Mouse (Mus musculus) lung, postnatal 0 days (tissue): ENCODE measurements around the gene H2al1b. TPM values are rescaled to one million over a fixed set of nuclear protein-coding genes. Genes with fewer than 3 reads are reported as not detected.

ENCODE experiments used
- ATAC-seq: fragments of 200-750 bp; cut with Nextera tagmentation; 2 replicates; pipeline ENCODE4 v1.8.0; 2017; ENCODE audit warnings: moderate library complexity
- DNase-seq: peaks from one replicate; pipeline ENCODE4 v3.0.0-alpha.2; 2016; ENCODE audit warnings: low spot score
- H3K27ac ChIP-seq: fragments of 300-500 bp; sonication (generic); 2 replicates; pipeline ENCODE4 v1.5.1; 2014; ENCODE audit warnings: antibody characterized with exemption, mild to moderate bottlenecking, low read length, mixed read lengths
- H3K27me3 ChIP-seq: fragments of 300-500 bp; sonication (generic); replicated peaks from 2 replicates; pipeline ENCODE4 v1.6.1; 2014; ENCODE audit warnings: low read length, mixed read lengths; ENCODE audit not compliant: insufficient read depth
- H3K36me3 ChIP-seq: fragments of 300-500 bp; sonication (generic); 2 replicates; pipeline ENCODE4 v1.6.1; 2014; ENCODE audit warnings: low read length, mixed read lengths; ENCODE audit not compliant: insufficient read depth
- H3K4me1 ChIP-seq: fragments of 300-500 bp; sonication (generic); 2 replicates; pipeline ENCODE4 v1.6.1; 2014; ENCODE audit warnings: antibody characterized with exemption, low read depth, low read length, mixed read lengths; ENCODE audit not compliant: insufficient read depth
- H3K4me2 ChIP-seq: fragments of 300-500 bp; sonication (generic); replicated peaks from 2 replicates; pipeline ENCODE4 v1.6.1; 2014; ENCODE audit warnings: low read depth, mild to moderate bottlenecking, low read length, moderate library complexity, mixed read lengths
- H3K4me3 ChIP-seq: fragments of 300-500 bp; sonication (generic); 2 replicates; pipeline ENCODE4 v1.5.1; 2014; ENCODE audit warnings: low read depth, low read length
- H3K9ac ChIP-seq: fragments of 300-500 bp; sonication (generic); replicated peaks from 2 replicates; pipeline ENCODE4 v1.6.1; 2014; ENCODE audit warnings: low read depth, mild to moderate bottlenecking
- H3K9me3 ChIP-seq: fragments of 300-500 bp; sonication (generic); 2 replicates; pipeline ENCODE4 v1.6.1; 2016; ENCODE audit warnings: low read length, mixed read lengths
- CTCF ChIP-seq: IDR thresholded peaks from 2 replicates; pipeline ENCODE4 v1.5.1; 2016; ENCODE audit warnings: antibody characterized with exemption, mild to moderate bottlenecking
- EP300 ChIP-seq: IDR thresholded peaks from 2 replicates; pipeline ENCODE4 v1.6.1; 2016; ENCODE audit warnings: antibody characterized with exemption, mild to moderate bottlenecking, control low read depth
- WGBS: fragments of 180-500 bp; shearing (Covaris S2); extraction: QIAGEN DNeasy Blood & Tissue Kit; methylation state at CpG from one replicate; pipeline ENCODE4 v1.1.7; 2014; 5-methylcytosine and 5-hydroxymethylcytosine counted together
- polyA plus RNA-seq: library from polyadenylated mRNA; unstranded; fragments of >200 nt; fragmentation: Nextera tagmentation; extraction: Ambion mirVana; gene quantifications from 2 replicates; pipeline ENCODE4 v1.2.1, GENCODE M21; 2015

Gene H2al1b
- polyA plus RNA-seq, 1 experiment from 2014 or later = not detected

GRCm38 (mm10) chrX:11346756-11347155 lies 44.5 kb downstream of the H2al1b start:
- Histone ChIP-seq H3K4me1 (no peaks in the 10 kb centered on the region), H3K27ac (no peak overlapping the region), H3K36me3 (no peaks in the 10 kb centered on the region), H3K4me2 (no peak overlapping the region), H3K27me3 (no peaks in the 10 kb centered on the region), H3K9ac (no peak overlapping the region), H3K9me3 (no peaks in the 10 kb centered on the region), H3K4me3 (no peak overlapping the region)
- ATAC-seq = no peak
- WGBS = 79% methylated on average over 3 of the region's 3 CpGs
- TF ChIP-seq EP300 (no peak), CTCF (no peak)
- DNase-seq = no peak

Other genes with a start within 250 kb of the H2al1b start
- not detected in 2 replicates for gene H2al1a, start 3.2 kb upstream of the H2al1b start, polyA plus RNA-seq
- not detected in 2 replicates for gene H2al1c, start 3.2 kb downstream of the H2al1b start, polyA plus RNA-seq
- gene H2al1d, start 6.4 kb downstream of the H2al1b start, polyA plus RNA-seq = not detected in 2 replicates
- gene H2al1e, start 9.5 kb downstream of the H2al1b start, polyA plus RNA-seq = not detected in 2 replicates
- not detected in 2 replicates for gene H2al1f, start 12.7 kb downstream of the H2al1b start, polyA plus RNA-seq
- gene H2al1g, start 15.8 kb downstream of the H2al1b start, polyA plus RNA-seq = not detected in 2 replicates
- not detected in 2 replicates for gene H2al1h, start 19.1 kb downstream of the H2al1b start, polyA plus RNA-seq
- not detected in 2 replicates for gene H2al1i, start 22.2 kb downstream of the H2al1b start, polyA plus RNA-seq
- gene H2al1j, start 25.4 kb downstream of the H2al1b start, polyA plus RNA-seq = not detected in 2 replicates